Mouse (Mus musculus): Measurements from ENCODE around the gene Phactr3.

GRCm38 (mm10) chr2:178237056-178237455, 118.3 kb downstream of the Phactr3 start:
- TF ChIP-seq POLR2A (IDR thresholded peaks at IDR 0.05; ENCODE audit: borderline replicate concordance, extremely low read depth, low read depth, low read length) (no peak), CTCF (IDR thresholded peaks at IDR 0.05; ENCODE audit: insufficient read depth, low read length) (no peak)

Measured in lung, adult 2 months (tissue).